Mouse (Mus musculus): ENCODE measurements around the gene Sec24b. TPM values are rescaled to one million over a fixed set of nuclear protein-coding genes. Genes with fewer than 3 reads are reported as not detected.

Gene Sec24b
- total RNA-seq, 4 experiments from 2014 or later, result 61.0 to 96.2 (median 73.9) TPM

- no peak for DNase-seq
These were observed 90.5 kb downstream of the Sec24b start for GRCm38 (mm10) chr3:129970529-129971515.

- peak; percentile 21 for DNase-seq
These were observed 91.6 kb downstream of the Sec24b start, which contains the start of gene Mcub for GRCm38 (mm10) chr3:129969432-129970395. Gene Mcub (minus strand): TSS chr3:129970206.

- DNase-seq, result no peak
These were observed 92.3 kb downstream of the Sec24b start for GRCm38 (mm10) chr3:129969031-129969430.

- no peak for DNase-seq
These were observed 93.5 kb downstream of the Sec24b start for GRCm38 (mm10) chr3:129967874-129968273.

GRCm38 (mm10) chr3:129964681-129965080, 96.7 kb downstream of the Sec24b start:
- DNase-seq, result no peak

- DNase-seq, result no peak
These were observed 98.8 kb downstream of the Sec24b start for GRCm38 (mm10) chr3:129962533-129962932.

- no peak for DNase-seq
These were observed 108.1 kb downstream of the Sec24b start for GRCm38 (mm10) chr3:129953296-129953695.

GRCm38 (mm10) chr3:129949158-129949773, 112.1 kb downstream of the Sec24b start:
- no peak for DNase-seq

- no peak for DNase-seq
These were observed 113.0 kb downstream of the Sec24b start for GRCm38 (mm10) chr3:129948359-129948758.

- no peak for DNase-seq
These were observed 115.0 kb downstream of the Sec24b start for GRCm38 (mm10) chr3:129946217-129946914.

GRCm38 (mm10) chr3:129943813-129944212, 117.5 kb downstream of the Sec24b start:
- DNase-seq, result no peak

- no peak for DNase-seq
These were observed 120.1 kb downstream of the Sec24b start for GRCm38 (mm10) chr3:129941291-129941690.

GRCm38 (mm10) chr3:129940780-129941179, 120.6 kb downstream of the Sec24b start:
- DNase-seq, result no peak

GRCm38 (mm10) chr3:129939058-129939457, 122.3 kb downstream of the Sec24b start:
- no peak for DNase-seq

GRCm38 (mm10) chr3:129937848-129938247, 123.5 kb downstream of the Sec24b start:
- peak; percentile 21 for DNase-seq

- peak; percentile 33 for DNase-seq
These were observed 124.8 kb downstream of the Sec24b start for GRCm38 (mm10) chr3:129936561-129936960.

Other genes with a start within 250 kb of the Sec24b start
- under 1 TPM in 2 of 4 experiments, not detected in 2; 0.08 to 0.18 TPM for gene Rrh, start 239.0 kb downstream of the Sec24b start, total RNA-seq (2022)
- gene Gar1, start 230.2 kb downstream of the Sec24b start, total RNA-seq (2022), result 10 to 100 TPM; 40.1 to 54.4 (median 47.8) TPM
- not detected for gene Cfi, start 225.7 kb downstream of the Sec24b start, total RNA-seq (2022)
- gene Pla2g12a, start 182.9 kb downstream of the Sec24b start, total RNA-seq (2022), result 10 to 100 TPM; 38.3 to 48.4 (median 42.9) TPM
- 10 to 100 TPM; 42.7 to 54.2 (median 47.8) TPM for gene Casp6, start 160.1 kb downstream of the Sec24b start, total RNA-seq (2022)
- 10 to 100 TPM; 10.2 to 20.6 (median 11.2) TPM for gene Mcub, start 91.3 kb downstream of the Sec24b start, total RNA-seq (2022)
- gene Col25a1, start 69.9 kb upstream of the Sec24b start, total RNA-seq (2022), result 1 to 10 TPM; 4.0 to 7.9 (median 4.8) TPM